Mouse (Mus musculus): ENCODE data around the gene Plxnb2.

Gene Plxnb2

DNA sequence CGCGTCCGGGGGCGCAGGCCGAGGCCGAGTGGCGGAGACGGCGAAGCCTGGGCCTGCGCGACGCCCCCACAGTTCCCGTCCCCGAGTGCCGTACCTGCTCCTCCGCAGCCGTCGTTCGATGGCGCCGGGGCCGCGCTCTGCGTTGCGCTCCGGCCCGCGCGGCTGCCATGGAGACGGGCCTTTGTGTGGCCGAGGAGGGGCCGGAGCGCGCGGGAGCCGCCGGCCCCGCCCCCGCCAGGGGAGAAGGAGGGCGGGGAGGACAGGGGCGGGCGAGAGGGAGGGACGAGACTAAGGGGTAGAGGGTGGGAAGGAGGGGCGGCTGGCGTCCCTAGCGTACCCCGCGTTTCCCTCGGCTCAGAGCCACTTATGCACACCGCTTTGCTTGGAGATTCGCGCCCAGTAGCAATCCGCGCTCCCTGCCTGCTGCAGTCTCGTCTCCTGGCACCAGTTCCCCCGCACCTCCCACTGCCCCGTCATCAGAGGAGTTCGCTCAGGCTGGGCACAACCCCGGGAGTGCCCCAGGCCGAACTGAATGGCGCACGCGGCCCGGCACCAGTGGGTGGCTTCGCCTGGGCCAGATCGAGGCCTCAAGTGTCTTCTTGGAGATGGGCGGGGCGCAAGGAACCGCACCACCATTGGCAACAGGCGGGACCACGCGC, at the start of gene Plxnb2:
Gene Plxnb2, minus strand, starts transcription at position 218 of the 659 bp plus-strand sequence.
- DNase-seq (ENCODE audit: extremely low read depth, insufficient read length, low spot score) = peak; percentile 97

GRCm38 (mm10) chr15:89215611-89216233, 35.1 kb upstream of the Plxnb2 start:
- no peak for DNase-seq (ENCODE audit: extremely low read depth, insufficient read length, low spot score)

- DNase-seq (ENCODE audit: extremely low read depth, insufficient read length, low spot score) = no peak
Observed at GRCm38 (mm10) chr15:89214953-89215352, 34.4 kb upstream of the Plxnb2 start.

GRCm38 (mm10) chr15:89213517-89213916, 32.9 kb upstream of the Plxnb2 start:
- DNase-seq (ENCODE audit: extremely low read depth, insufficient read length, low spot score) = no peak

DNA sequence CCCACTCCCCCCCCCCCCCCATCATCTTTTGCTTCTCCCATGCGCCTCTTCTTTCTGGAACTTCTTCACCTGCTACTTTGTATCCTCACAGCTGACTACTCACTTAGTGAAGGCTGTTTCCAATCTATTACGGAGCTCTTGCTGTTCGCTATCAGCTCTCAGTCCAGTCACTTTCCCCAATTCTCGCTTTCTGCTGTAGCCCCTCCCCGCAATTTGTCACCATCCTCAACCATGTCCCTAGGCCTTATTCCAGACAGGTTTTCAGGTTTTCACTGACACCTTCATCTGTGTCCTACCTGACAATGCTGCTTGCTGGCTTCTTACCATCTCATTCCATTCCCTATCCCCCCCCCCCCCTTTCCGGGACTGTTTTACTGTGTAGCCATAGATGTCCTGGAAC, 31.9 kb upstream of the Plxnb2 start:
- no peak for DNase-seq (ENCODE audit: extremely low read depth, insufficient read length, low spot score)

DNA sequence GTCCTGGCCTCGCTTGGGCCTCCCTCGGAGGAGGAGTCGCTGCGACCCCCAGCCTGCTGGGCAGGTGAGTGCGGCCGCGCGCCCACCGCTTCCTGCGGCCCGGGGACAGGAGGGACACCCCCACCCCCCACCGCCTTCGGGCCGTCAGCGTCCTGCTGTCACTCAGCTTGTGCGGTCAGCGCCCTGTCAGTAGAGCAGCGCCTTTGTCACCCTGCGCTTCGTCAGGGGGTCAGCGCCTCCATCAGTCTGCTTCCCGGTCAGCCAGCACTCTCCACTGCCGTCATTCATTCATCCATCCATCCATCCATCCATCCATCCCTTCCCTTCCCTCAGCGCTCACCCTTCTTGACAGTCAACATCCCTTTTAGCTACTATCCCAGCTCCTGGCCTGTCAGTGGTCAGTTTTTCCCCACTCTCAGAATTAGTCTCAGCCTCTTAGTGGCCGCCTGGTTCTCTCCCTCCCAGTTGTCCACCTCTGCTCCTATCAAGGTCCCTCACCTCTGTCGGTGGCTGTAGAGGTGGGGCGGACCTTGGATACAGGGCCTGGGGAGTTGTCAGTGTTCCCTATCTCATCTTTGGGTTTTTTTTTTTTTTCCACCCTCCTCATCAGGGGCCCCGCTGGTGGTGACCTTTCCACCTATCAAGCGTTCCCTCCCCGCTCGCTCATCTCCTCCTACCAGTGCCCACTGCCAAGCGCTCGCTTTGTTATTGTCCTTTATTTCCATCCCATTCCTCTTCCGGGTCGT, 31.3 kb upstream of the Plxnb2 start:
- DNase-seq (ENCODE audit: extremely low read depth, insufficient read length, low spot score) = peak; percentile 68

- DNase-seq (ENCODE audit: extremely low read depth, insufficient read length, low spot score) = peak; percentile 83
Observed at GRCm38 (mm10) chr15:89210915-89211715, 30.5 kb upstream of the Plxnb2 start, which contains the start of gene Ppp6r2. Ppp6r2 (plus strand) TSS chr15:89211553.

DNA sequence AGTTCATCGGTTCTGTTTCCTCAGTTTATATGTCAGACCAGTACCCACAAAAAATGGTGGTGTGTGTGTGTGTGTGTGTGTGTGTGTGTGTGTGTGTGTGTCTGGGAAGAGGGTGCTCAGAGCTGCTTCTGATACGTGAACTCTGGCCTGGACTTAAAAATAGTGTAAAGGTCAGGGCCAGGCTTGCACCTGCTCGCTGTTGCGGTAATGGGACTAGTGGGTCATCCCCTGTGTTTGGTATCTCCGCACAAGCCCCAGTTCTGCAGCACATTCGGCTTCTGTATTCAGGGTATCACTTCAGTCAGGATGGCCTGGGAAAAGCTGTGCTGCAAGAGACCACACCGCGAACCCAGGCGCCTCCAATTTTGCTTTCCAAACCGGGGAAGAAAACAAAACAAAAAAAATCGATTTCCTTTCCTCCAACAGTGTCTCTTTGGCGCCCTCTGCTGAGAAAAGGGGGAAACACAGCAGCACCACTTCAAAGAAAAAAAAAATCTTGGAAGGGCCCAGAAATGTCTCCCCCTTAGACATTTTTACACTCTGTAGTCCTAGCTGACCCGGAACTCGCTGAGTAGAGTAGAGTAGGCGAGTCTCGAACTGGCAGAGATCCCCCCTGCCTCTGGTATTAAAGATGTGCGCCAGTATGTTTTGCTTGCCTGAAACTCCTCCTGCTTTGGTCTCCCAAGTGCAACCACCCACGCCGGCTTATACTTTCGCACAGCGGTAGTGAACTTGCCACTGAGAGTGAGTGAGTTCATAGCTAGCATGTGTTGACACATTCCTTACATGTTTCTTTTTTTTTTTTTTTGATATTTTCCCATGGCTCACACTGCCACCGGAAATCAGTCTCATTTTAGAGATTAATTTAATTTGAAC, 29.5 kb upstream of the Plxnb2 start:
- peak; percentile 67 for DNase-seq (ENCODE audit: extremely low read depth, insufficient read length, low spot score)

DNA sequence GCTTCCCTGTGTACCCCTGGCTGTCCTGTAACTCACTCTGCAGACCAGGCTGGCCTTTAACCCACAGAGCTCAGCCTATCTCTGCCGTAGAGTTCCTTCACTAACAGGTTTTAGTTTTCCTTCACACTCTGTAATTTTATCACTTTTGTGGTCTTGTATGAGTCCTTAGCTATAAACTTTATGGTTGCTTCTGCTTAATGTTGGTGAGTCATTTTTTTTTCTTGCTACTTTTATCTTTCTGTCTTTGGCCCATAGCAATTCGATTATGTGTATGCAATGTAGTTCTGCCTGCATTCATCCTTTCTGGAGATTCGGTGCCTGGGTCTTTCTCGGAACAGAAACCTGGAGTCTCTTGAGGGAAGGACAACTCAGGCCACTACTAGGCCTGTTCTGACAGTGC, 26.9 kb upstream of the Plxnb2 start:
- DNase-seq (ENCODE audit: extremely low read depth, insufficient read length, low spot score) = no peak

DNA sequence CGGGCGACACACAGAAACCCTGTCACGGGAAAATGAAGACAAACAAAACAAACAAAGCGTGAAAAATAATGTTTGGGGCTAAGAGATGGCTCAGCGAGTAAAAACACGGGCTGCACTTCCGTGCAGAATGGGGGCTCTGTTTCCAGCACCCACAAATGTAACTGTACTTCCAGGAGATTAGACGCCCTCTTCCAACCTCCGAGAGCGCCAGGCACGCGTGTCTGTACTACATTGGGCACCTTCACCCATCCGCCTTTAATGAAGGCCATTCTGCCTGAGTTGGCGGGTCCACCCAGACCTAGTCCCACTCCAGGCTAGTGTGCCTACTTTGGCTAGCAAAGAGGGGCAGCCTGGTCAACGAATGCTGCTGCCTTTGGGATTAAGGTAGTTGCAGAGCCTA, 16.5 kb upstream of the Plxnb2 start:
- no peak for DNase-seq (ENCODE audit: extremely low read depth, insufficient read length, low spot score)

DNA sequence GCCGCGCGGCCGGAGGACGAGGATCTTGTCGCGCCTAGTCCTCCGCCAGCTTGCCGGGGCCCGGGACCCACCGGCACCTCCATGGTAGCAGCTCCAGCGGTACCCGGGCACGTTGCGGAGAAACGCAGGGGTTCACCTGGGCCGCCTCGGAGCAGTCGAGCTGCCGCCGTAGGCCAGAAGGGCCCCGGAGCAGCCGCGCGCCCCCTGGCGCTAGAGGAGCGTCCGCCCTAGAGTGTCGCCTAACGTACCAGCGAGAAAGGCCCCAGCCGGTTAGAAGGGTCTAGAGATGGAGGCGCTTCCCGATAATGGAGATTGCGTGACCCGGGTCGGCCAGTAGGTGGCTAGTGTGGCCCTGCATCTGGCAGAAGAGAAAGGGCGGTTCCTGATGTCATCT, 15.7 kb upstream of the Plxnb2 start, which contains the start of gene Dennd6b:
Gene Dennd6b, minus strand, starts transcription at position 184 of the 394 bp plus-strand sequence.
- DNase-seq (ENCODE audit: extremely low read depth, insufficient read length, low spot score) = peak; percentile 93

- peak; percentile 90 for DNase-seq (ENCODE audit: extremely low read depth, insufficient read length, low spot score)
Observed at GRCm38 (mm10) chr15:89195690-89196312, 15.2 kb upstream of the Plxnb2 start.

DNA sequence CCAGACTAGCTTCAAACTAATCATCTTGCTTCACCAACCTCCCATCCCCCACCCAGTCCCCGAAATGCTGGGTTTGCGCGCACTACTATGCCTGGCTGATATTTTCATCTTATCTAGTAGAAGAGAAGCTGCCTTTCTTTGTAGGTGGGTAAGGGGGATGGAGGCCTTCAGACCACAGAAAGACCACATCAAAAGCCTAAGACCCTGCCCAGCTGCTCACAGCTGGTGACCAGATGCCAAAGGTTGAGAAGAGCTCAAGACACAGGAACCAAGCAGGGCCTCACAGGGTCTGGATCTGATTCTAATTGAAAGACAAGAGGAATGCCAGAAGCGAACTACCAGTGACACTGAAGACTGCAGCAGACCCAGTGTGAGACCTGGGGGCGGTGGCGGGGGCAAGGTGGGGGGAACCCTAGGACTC, 14.7 kb upstream of the Plxnb2 start:
- DNase-seq (ENCODE audit: extremely low read depth, insufficient read length, low spot score) = no peak

DNA sequence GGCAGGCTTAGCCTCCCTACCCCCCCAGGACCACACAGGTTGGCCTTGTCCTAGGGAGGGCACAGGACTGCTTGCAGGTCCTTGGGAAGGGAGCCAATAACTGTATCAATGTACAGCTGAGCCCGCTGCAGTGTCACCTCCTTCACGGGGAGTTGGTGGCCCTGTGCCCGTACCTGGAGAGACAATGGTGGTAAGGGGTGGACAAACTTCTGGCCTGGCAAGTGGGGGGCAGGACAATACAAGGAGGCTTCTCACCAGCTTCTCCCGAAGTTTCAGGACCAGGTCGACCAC, 4.3 kb upstream of the Plxnb2 start:
- no peak for DNase-seq (ENCODE audit: extremely low read depth, insufficient read length, low spot score)

DNA sequence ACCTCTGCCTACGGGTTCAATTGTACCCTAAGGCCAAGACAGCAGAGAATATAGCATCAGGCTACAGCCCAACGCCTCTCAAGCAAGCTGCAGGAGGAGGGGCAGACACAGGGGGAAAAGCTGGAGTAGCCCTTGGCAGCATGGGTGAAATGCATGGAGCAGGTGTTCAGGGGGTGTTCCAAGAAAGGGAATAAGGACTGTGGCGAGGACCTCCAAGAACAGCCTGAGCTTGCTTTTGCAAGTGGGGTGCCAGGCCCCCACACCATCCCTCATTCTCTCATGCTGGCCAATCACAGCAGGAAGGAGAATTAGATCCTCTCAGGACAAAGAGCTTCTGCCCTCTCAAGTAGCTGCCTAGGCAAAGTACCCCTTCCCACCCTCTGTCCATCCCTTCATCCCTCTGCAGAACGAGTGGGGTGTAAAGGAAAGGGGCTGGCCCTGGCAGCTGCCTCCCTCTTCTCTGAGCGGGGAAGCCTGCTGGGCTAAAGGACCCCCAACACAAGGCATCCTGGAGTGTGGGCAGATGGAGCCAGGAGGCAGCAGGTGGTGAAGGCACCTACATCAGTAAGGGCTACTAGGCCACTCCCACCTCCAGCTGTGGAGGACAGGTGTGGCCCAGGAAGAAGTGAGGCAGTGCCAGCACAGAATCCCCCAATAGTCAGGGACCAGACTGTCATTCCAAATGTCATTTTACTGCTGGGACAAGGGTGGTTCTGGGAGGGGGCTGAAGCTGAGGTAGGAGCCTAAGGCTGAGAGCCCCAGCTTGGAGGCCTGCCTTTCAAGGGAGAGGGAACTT, 3.8 kb upstream of the Plxnb2 start:
- no peak for DNase-seq (ENCODE audit: extremely low read depth, insufficient read length, low spot score)

- no peak for DNase-seq (ENCODE audit: extremely low read depth, insufficient read length, low spot score)
Observed at GRCm38 (mm10) chr15:89182842-89183241, 2.3 kb upstream of the Plxnb2 start.

DNA sequence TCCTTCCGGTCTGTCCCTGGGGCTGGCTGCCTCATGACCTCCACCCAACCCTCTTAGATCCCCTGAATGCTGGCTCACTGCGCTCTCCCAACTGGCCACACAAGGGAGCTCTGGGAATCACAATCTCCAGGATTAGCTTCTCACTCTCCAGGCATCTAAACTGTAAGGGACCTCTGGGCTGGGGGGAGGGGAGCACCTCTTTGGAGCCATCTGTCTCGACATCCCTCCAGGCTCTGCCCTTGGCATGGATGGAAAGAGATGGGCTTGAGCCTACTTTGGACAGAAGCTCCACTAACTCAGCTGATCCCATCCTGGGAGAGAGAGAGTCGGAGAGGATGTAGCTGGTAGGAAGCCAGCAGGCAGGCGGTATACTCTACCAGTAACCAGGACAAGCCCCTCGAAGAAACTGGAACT, 1.7 kb upstream of the Plxnb2 start:
- DNase-seq (ENCODE audit: extremely low read depth, insufficient read length, low spot score) = no peak

DNA sequence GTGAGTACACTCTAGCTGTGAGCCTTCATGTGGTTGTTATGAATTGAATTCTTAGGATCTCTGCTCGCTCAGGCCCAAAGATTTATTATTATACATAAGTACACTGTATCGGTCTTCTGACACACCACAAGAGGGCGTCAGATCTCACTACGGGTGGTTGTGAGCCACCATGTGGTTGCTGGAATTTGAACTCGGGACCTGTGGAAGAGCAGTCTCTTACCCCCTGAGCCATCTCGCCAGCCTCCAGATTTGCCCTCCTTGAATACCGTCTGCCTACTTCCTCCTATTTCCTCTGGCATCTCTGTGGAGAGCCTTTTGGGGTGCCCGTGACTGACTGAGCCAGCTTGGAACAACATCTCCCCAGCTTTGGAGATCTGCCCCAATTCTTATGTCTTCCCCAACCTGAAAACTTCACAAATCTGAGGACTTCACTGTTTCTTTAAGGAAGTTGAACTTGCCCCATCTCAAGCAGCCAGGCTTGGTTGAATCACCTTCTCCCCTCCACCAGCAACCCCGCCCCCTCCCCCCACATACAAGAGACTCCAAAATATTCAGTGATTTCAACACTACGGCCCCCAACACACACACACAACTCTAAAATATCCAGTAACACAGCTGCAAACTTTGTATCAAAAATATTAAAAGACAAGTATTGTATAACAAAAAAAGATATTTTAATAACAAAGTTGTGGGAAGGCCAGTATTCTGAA, 1.1 kb upstream of the Plxnb2 start:
- DNase-seq (ENCODE audit: extremely low read depth, insufficient read length, low spot score) = no peak

Measured in 3134 (cell line).